Mouse (Mus musculus): ENCODE data around the gene Eif3d. TPM values are rescaled to one million over a fixed set of nuclear protein-coding genes. Genes with fewer than 3 reads are reported as not detected.
"Not testable (repeated sequence)": the region's sequence is repeated elsewhere in the genome, so short reads cannot be mapped to it uniquely, and the experiment has no call there.

Gene Eif3d
- polyA plus RNA-seq (2017; shearing (Covaris generic)), result 100 to 1,000 TPM; 129 to 182 (median 175) TPM

DNA sequence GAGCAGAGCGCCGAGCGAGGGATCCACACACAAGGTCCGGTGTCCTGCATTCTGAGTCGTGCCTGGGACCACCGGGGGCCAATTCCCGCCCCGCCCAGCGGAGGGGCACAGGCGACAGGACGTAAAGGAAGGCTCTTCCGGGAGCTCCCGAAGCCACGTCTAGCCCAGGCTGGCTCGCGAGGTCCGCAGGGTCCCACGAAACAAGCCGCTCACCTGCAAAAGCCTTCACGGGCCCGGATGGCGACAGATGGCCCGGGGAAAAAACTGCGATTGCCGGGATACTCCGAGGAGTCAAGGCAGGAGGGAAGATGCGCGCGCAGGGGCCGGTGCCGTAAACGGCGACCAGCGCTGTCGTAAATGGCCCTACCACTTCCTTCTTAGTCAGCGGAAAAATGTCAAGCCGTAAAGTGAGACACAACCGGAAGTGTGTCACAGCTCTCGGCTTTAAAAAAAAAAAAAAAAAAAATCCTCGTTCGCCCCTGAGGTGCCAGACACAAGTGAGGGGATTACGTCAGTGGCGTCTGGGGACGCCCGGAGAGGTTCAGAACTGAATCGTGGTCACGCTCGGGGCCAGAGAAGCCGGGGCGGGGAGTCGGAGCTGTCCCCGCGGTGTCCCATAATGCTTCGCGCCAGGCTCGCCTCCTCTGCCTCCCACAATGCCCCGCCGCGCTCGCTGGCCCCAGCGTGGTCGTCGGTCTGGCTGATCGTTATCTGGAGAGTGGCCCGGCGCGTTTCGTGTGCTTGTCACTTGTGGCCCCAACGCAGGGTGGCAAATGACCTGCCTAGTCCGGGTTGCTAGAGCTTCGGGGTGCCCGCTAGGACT lies at the start of gene Eif3d:
Gene Eif3d, minus strand, starts transcription at position 344 of the 823 bp plus-strand sequence.
- peak; percentile 85 for ATAC-seq

DNA sequence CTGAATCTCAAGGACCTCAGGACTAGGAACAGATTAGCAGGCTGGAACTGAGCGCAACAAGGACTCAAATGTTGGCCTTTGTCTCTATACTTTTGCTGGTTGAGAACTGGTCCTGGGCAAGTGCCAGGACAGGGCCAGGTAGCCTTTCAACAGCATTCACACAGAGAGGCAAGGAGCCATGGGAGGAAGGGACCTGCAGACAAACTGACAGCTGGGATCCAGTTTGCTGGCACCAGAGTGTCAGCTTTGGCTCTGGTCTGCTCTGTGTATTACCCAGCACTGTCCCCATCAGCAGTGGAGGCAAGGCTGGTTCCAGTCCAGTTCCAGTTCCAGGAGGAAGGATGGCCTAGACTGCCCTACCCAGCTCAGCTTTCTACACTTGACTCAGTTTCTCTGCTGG lies 43.4 kb upstream of the Eif3d start:
- ATAC-seq, result no peak

DNA sequence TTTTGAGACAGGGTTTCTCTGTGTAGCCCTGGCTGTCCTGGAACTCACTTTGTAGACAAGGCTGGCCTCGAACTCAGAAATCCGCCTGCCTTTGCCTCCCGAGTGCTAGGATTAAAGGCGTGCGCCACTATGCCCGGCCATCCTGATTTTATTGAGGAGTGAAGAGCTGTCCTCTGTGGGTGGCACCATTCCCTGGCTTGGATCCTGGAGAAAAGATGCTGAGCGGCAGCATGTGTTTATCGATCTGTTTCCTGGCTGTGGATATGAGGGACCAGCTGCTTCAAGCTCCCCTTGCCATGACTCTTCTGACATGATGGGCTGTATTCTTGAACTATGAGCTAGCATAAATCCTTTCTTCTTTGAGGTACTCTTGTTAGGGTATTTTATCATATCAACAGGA lies 37.6 kb upstream of the Eif3d start:
- not testable (repeated sequence) for ATAC-seq

DNA sequence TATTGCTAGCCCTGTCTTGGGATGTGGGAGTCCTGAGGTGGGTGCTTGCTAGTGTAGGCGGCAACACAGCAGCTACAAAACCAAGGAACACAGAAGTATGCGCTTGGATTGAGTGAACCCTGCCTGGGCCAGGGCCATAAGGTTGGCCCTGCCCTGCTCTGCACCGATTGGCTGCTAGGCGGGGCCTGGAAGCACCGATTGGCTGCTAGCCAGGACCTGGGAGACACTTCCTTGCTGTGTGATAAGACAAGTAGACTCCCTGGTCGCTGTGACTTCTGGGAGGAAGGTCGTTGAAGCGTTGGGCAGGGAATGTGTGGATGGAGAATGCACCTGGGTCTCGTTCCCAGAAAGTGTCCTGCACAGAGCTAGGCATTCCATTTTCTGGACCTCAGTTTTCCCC lies 33.3 kb upstream of the Eif3d start:
- no peak for ATAC-seq

DNA sequence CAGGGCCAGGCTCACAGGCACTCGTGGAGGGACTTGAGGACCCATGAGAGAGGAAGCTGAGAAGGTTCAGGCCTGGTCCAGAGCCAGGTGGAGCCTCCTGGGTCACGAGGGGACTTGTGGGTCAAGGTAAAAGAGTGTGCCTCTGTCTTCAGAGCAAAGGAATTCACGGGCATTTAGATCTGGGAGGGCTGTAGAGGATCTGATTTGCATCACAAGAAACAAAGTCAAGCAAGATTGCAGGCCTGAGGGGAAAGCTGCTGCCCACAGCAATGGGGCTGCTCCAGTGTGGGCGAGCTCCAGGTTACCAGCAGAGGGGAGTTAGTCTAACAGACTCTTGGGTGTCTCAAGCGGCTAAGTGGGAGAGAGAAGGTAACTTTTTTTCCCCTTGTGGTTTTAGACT lies 30.8 kb upstream of the Eif3d start:
- ATAC-seq, result no peak

DNA sequence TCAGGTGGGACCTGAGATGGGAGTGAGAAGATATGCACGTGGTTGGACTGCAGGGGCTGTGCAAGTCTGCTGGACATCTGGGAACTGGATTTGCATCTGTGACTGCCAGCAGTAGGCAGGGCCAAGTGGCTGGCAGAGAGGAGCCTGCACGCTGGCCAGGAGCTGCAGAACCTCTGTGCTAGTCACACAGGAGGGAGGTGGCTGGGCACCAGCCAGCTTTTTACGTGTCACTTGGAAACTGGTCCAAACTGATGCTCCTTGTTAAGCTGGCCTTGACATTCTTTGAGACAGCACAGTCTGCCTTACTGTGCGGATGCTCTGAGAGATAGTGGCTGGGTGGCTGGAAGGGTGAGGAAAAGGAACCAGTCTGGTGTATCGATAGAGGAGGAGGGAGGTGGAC lies 17.9 kb upstream of the Eif3d start:
- ATAC-seq, result no peak

DNA sequence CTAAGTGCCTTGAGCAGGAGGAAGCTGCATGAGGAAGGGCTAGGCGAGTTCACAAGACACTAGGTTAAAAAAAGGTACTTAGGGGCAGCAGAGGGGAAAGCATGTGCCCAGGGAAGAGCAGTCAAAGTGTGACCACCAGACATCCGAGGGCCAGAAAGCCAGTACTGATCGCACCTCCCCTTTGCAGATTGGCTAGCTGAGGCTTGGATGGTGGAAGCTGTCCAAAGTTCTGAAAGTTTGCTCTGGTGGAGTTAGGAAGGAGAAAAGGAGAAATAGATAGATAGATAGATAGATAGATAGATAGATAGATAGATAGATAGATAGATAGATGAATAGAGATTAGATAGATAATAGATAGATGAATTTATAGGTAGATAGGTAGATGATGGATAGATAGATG lies 12.8 kb upstream of the Eif3d start:
- no peak for ATAC-seq

DNA sequence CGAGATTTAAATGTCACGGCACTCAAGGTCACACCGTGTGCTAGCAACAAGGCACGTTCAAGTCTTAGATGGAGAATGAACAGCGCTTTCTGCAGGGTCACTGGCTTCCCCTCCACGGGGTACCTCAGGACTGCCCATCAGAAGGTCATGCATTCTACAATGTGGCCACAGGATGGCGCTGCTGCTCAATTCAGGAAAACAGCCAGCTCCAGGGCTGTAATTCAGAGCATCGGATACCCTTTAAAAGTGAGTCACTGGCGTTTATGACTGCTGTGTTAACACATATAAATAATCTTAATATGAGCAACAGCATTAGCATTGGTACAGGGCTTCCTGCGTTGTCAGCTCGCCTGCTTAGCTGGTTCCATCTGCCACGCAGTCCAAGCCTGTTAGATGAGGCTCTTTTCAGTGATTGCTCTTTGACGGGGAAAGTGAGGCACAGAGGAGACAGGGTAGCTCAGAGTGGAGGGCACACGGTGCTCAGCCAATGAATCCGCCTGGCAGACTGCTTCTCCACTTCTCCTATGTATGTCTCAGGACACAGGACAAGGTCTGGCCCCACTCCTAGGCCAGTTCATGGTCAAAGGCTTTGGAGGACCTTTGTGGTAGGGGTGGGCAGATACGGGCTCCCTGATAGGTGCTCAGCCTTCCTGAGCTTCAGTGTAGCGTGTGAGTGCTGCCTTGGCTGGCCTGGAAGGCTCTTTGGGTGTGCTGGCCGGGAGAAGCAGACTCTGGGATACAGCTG lies 11.8 kb upstream of the Eif3d start:
- ATAC-seq, result no peak

DNA sequence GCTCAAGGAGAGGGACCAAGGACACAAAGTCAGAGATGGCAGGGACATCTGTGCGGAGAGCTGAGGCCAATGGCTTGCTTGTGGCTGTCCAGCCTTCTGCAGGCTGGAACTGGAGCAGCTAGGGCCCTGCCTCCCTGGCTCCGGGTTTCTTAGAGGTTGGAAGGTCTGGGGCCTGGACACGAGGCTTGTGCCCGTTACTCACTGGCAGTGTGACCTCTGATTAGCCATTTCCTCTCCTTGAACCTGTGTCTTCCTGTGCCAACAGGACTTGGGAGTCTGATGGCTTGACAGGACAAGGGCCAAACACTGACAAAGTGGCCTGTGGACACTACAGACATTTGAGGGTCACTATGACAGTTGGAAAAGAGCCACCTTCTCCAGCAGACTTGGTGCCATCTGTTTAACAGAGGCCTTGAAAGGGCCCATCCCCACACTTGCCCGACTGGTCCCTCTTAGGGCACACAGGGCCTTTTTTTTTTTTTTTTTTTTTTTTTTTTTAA lies 10.6 kb upstream of the Eif3d start:
- ATAC-seq, result no peak

DNA sequence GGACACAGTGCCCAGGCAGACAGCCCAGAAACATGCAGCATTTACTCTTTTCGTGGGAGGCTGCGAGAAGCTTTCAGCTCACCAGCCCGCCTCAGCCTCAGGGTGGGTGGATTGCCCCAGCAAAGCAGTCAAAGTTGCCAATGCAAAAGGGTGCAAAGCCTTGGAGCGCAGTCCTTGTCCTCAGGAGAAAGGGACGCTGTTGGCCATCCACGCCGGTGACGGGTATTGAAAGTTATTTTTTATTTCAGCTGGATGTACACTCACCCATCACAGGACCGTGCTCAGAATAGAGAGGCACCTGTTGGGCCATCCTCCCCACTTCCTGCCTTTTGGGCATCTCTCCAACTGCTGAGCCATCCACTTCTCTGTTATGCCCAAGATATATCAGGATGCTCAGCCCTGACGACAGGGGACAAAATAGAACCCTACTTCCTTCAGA lies 8.8 kb upstream of the Eif3d start:
- ATAC-seq, result no peak

DNA sequence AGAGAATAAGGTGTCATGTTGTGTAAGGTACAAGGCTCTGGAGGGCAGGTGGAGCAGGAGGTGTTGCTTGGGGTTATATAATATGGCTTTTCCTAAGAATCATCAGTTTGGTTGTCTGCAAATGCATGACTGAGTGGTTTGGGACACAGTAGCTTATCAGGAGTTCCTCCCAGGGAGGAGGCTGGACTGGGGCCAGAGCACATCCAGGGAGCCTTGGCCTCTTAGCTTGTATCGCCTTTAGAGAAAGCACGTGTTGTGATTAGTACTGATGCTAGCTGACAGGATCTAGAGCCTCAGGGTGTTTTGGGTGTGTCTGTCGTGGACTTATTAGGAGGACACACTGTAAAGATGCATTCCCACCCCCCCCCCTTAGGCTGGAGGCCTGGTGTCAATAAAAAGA lies 7.0 kb upstream of the Eif3d start:
- no peak for ATAC-seq

DNA sequence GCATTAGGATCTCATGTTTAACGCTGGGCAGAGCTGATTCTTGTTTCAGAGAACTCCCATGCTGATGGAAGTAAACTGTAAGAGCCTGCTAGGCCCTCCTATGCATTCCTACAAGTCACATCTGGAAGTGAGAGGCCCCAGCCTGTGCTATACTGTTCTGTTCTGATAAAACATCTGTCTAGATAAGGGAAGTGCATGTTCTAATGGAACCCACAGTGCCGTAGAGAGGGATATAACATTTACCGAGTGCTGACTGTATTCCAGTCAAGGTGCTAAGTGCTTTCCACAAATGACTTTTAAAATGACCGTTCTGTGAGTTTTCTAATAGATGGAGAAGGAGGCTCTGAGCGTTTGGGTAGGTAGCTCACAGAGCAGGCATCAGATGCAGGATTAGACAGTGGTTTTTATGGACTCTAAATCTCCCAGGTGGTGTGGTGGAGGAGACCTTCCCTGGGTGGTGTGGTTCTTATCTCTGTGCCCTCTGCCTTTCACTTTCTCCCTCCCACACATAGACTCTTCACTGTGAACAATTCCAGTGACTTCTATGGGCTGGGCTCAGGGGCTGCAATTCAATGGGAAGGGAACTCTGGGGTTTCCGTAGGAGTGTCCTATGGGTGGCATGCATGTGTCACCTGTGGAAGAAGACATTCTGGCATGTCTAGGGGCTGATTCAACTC lies 3.7 kb upstream of the Eif3d start:
- ATAC-seq, result no peak

DNA sequence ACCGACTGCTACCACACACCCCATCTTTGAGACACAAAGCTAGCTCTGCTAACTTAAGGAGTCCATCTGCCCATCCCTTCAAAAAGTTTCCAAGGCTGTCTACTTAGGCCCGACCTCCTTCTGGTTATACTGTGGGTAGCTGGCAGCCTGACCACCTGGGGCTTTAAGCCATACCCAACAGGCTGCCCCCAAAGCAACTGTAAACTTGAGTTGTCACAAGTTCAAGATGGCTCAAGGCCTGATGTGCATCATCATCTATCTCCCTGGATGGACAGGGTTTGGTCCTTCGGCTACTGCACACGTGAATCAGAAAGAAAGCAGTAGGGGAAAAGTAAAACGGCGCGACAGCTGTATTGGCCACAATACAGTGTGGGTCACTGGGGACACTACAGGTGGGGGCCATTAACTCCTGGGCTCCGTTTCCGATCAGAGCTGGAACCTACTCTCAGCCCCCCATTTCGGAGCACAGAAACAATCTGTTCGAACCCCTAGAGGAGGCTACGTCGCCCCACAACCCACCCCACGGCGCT lies 608 bp downstream of the Eif3d start:
- ATAC-seq, result no peak

DNA sequence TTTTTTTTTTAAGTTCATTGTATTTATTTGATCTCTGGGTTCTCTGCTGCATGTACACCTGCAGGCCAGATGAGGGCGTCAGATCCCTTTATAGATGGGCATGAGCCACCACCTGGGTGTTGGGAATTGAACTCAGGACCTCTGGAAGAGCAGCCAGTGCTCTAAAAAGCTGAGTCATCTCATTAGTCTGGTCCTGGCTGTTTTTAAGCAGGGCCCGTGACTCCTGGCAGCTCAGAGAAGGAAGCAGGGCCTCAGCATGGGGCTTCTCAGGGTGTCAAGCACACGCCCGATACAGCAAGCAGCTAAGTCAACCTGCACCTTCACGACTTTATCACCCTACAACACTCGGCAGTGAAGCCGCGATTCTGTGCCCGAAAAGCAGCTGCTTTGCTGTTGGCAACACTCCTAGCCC lies 5.5 kb downstream of the Eif3d start:
- ATAC-seq, result no peak

DNA sequence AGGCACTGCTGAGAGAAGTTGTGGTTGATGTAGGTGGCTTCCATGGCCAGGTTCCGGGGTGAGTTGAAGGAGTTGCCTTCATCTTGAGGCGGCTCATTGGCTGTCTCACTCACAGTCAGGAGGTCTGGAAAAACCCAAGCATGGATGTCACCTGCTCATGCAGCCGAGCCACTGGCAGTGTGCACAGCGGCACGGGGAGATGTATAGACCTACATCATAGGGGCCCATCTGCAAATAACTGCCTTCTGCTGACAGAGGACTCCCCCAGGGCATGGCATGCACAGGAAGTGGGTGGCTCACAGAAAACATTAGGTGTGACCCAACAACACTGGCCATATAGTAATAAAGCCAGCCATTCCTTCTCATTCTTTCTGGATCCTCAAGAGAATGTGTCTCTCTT lies 8.2 kb downstream of the Eif3d start:
- no peak for ATAC-seq

DNA sequence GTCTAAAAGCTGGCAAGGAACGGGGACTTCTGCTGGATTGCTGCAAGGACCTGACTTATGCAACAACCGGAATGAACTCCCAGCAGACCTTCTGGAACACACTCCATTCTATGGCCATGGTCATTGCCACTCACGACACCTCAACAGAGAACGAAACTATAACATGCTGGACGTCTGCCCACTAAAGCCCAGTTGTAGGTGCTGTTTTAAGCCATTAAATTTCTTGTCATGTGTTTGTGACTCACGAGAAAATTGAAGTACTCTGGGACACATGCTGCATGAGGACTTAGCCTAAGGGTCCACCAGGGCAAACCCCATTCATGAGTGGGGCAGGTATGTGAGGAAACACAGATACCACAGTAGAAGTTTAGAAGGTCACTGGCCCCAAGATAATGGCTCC lies 9.9 kb downstream of the Eif3d start:
- no peak for ATAC-seq

DNA sequence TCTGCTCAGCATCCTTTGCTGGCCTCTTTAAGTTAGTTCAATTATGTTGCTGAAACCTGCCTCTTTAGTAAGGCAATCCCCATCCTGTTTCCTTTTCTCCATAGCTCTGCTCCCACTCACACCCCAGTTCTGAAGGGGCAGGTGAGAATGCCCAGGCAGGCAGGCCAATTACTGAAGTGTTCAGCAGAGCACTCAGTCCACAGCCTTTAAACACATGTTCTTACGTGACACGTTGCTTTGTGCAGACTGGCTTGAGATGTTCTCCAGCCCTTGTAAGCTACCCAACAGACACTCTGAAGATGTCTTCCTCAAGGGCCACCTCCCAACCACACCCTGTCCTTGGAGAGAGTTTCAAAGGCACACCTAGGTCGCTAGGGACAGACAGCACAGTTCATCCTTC lies 12.5 kb downstream of the Eif3d start:
- no peak for ATAC-seq

DNA sequence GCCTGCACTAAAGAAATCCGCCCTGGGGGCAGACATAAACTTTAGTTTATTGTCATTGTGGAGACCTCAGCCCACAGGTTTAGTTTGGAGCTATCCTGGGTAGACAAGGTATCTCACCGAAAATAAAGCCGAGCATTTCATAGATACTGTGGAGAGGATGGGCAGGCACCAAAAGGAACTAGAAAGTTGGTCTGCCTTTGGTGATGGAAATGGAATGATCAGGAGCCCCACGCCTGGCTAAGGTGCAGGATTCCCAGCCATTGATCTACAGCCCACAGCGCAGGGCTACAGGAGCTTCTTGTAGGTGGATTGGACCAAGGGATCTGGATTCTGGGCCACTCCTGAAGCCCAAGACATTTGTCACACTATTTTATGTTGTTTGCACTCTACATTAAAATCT lies 13.0 kb downstream of the Eif3d start:
- ATAC-seq, result no peak

DNA sequence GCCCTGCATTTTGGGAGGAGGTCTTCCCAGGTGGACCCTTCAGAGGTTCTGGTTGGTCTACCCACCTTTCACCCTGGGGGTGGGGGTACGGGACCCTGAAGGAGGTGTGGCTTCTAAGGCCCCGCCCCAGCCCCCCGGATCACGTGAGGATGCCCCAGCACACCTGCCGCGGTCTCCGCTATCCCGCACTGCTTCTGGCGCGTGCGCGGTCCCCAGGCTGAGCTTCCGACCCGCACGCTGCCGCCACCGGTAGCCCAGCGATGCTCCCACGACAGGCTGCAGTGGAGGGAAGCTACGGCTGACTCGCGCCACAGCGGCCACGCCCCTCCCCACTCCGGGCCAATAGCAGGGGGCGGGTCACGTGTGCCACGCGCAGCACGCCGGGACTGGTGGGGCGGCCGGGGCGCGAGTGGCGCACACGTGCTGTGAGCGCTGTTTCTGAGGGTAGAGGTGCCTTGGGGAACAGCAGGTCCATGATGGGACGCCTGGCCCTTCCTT lies 14.2 kb downstream of the Eif3d start, which contains the start of gene Foxred2:
Gene Foxred2, minus strand, starts transcription at position 319 of the 498 bp plus-strand sequence.
- ATAC-seq, result peak; percentile 97

DNA sequence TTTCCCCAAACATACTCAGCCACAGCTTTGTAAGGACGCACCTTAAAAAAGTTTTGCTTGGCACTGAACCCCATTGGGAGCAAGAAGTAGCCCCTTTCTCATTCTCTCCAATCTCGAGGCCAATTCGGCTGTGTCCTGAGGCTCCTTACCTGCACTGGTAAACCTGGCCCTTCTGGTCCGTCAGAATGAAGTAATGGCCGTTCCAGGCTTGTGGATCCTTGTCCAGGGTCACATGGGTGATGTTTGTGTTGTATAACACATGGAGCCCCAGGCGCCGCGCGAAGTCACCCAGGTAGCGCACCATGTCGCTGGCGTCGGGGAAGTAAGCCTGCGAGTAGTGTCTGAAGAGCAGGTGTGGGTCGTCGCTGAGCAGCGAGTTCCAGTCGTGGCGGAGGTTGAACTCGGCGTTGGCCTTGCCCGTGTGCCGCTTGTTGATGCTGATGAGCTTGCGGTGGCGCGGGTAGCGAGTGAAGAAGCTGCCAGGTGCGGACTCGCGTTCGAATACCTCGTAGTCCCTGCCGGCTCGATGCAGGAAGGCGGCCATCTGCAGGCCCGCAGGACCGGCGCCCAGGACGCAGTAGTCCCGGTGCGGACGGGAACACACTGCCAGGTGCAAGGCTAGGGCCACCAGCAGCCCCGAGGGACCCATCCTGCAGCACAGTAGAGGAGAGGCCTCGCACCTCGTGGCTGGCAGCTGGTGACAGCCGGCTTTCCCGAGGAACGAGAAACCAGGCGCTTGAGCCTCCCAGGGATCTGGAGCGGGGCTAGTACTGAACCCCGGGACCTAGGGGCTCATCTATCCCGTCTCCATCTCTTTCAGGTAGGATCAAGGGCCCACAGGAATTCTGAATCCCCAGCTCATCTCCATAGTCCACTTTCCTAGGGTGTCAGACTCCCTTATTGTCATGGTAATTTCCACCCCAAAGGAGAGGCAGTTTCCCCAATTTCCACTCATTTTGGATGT lies 14.9 kb downstream of the Eif3d start:
- no peak for ATAC-seq

DNA sequence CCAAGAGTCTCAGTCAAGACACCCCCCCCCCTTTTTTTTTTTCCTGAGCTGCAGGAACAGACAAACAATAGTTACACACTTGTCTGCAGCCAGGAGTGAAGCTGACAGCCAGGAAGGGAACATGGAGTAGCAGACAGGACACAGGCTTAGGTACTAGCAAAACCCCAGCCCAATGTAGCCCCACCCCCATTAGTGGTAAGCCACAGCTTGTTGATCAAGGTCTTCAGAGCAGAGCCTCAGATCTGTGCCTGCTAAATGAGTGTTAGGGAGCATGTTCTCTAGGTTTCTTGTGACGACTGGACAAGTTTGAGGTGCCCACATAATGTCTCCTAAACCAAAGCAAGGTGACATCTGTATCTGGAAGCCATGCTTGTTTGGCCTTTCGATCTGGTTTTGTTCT lies 16.3 kb downstream of the Eif3d start:
- ATAC-seq, result no peak

DNA sequence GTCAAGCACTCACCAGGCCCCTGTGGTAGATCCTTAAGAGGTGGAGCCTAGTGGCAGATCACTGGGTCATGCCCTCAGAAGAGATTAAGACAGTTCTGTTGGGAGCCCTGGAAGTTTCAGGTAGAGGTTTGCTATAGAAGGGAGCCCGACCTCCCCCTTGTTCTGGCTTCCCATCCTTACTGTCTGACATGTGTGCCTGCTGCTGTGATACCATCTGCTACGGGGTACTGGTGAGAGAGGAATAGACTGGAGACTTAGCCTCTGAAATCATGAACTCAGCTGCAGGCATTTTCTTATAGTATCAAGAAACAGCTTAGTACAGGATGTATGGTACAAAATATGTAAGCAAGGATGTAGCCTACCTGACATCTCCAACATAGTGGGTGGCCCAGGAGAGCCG lies 17.7 kb downstream of the Eif3d start:
- ATAC-seq, result no peak

Measured in inflammation-experienced regulatory T-cells, adult 6 months (primary cell).